Mouse (Mus musculus) left cerebral cortex, adult 11 months (tissue): ENCODE measurements around the gene Igflr1.

Source experiments
- DNase-seq: peaks from one replicate; pipeline ENCODE4 v3.0.0; 2022; ENCODE audit warnings: low spot score

Gene Igflr1

DNA sequence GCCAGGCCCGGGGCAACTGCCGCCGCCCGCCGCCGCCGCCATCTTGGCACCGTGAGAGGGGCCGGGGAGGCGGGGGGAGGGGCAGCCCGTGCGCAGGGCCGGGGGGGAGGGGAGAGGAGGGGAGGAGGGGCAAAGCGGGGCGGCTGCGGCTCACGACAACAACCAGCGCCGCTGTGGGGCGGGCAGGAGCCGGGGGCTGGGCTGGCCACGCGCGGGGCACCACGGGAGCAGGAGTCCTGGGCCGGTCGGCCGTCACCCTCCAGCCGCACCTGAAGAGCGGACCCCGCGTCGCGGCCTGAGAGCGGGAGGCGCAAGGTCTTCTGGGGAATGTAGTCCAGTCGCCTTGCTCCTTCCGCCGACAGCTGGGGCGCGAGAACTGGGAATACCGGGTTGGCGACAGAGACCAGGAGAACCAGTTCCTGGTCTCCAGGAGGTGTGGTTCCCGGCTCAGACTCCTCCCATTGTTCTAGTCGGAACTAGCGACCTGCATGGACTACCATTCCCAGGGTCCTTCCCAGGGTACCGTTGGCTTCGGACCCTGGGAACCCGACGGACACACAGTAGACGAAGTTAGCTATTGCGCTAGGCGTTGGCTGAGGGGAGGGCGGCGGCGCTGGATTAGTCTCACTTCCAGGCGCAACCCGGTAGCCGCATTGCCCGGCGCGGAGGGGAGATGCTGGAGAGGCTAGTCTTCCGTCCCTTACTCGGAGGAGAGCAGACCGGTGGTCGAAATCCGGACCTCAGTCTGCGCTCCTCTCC is 23.6 kb downstream of the Igflr1 start, which contains the start of gene Kmt2b:
Gene Kmt2b, minus strand, starts transcription at position 51 of the 759 bp plus-strand sequence.
- DNase-seq = peak; percentile 95

DNA sequence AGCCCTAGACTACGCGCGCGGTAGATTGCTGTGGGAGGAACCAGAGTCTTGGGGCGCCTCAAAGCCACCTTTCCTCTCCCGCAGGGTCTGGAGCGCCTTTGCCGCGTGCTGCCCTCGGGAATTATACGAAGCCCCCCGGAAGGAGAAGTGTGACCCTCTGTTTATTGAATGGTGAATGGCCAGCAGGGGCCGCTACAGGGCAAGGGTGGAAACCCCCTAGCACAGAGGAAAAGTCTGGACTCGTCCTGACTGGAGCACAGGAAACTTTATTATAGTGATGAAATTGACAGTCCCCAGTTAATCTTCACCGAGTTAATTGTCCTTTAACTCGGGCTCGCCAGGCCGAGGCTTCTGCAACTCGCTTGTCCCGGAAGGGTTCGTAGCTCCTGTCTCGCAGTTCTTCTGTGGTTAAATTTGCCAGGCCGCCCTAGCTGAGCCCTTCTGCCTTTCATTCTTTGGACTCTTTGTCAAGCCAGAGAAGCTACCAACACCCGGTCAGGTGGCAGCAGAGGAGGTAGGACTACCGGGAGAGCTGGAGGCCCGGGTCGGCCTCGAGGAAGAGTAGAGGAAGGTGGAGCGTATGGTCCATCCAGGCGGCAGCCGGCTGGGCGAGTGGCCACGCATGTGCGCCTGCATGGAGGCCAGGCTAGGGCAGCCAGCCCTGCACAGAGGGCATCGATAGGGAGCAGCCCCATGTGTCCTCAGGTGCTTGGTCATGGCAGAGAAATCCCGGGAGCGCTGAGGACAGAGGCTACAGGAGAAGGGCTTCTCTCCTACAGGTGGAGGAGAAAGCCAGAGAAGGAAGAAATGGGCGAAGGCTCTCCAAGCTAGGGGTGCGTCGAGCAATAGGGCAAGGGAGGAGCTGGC is 24.4 kb downstream of the Igflr1 start:
- DNase-seq = peak; percentile 55

DNA sequence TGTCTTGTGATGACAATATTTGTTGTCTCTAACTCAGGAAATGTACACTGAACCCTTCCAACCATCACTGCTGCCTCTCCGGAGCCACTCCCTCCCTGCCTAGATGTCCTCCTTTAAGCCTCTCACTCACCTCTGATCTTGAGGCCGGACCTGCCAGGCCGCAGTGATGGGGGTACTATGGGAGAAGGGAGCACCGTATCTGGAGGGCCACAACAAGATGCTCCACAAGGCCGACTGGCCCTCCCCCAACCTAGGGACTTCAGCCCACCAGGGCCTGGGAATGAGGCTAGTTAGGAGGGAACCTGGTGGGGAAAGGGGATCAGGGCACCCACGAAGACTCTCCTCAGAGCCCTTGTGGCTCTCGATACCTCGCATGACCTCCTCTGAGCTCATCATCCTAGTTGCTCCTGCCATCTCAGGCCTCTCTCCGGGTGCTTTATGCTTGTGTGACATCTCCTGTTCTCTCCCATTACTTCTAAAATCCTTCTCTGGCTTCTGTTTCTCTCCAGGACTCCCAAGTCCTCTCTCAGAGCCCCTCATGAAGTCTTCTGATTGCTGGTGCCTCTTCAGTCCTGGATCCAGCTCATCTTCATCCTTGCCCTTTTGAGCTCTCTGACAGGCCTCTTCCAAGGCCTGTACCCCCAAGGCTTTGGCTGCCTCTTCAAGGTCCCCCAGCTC is 25.8 kb downstream of the Igflr1 start:
- no peak for DNase-seq

DNA sequence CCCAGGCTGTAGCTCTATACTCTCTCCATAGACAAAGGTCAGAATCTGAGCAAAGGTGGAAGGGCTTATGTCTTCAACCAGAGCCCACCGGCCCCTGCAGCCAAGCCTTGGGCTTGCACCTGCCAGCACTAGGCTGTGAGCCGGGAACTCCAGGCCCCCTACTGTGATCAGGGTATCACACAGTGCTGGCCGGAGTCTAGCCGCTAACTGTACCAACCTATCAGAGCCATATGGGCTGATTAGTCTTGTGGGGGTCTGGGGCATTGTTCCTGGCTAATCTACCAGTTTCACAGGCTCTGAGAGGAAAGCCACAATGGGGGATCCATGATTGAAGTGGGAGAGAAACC is 26.4 kb downstream of the Igflr1 start:
- no peak for DNase-seq

DNA sequence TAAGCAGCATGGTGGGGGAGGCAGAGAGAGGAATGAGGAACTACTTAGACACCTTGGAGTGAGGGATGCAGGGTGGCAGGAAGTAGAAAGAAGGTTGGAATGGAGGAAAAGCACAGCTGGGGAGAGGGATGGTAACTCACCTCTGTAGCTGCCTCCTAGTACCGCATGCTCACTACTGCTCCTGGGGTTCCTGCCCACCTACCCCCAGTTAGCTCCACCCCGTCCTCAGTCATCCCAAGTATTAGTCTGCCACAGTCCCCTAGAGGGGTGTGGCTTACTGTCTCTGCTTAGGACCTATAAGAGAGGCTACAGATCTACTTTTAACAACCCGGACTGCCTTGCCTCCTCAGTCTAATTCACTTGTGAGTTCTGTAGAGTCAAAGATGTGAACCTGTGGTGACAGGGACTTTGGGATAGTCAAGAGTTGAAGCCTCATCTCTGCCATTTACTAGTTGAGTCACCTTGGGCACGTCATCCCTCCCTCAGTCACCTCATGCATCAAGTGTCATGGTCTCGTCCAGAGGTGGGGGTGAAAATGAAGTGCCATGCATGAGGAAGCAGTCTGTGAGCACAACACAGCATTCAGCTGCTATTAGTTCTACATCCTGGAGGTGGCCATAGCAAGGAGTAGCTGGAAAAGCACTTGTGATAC is 27.7 kb downstream of the Igflr1 start:
- DNase-seq = no peak

DNA sequence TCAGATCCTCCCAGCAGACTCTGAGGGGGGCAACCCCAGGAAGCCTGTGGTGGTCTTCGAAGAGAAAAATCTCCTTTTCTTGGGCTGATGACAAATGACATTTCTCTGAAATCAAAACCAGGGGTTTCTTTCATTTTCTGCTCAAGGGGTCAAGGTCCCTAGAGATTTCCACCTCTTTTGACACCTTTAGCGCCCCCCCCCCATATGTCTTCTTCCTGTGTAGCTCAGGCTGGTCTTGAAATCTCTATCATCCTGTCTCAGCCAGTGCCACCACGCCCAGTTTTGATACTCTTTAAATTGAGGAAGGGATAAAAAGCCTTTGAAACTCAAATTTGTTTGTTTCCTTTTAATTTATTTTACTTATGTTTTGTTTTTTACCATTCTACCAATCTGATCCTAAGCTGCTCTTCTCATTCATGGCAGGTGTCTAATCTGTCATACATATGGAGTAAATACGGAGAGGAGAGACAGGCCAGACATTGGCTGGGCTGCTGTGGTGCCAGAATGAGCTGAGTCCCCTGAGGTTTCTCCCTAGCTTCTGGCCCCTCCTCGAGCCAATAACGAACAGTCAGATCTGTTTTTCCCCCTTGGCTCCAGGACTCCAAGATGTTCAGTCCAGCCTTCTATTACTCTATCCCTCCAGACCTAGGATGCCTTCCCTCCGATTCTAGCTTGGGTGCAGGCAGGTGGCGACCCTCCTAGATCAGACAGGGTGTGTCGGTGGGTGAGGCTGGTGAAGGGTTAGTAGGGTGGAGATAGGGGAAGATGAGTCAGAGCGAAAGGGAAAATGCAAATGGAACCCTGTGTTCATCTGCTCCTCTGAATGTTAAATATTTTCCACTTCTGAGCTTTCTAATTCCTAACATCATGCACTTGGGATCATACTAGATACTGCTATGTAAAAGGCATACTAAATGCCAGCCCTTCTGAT is 28.6 kb downstream of the Igflr1 start:
- DNase-seq = no peak

DNA sequence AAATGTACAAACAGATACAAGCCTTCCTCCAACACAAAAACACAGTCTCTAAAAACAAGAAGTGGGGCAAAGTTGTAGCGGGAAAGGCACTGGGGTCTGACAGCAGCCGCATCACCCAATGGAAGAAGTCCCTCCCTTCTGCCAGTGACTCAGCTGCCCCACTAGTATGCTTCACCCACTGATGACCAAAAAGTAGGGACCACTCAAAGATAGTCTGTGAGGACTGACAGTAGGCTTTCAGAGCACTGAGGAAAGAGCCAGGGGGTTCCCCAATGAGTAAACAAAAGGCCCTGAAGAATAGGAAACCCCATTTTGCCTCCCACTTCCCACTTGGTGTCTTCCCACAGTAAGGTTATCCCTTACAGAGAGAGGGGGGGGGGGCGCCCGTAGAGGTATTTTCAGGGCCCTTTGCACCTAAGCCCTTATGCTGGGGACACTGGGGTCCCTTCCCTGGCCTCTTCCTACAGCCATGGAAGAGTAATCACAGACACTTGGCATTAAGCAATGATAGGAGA is 29.3 kb downstream of the Igflr1 start:
- DNase-seq = no peak

DNA sequence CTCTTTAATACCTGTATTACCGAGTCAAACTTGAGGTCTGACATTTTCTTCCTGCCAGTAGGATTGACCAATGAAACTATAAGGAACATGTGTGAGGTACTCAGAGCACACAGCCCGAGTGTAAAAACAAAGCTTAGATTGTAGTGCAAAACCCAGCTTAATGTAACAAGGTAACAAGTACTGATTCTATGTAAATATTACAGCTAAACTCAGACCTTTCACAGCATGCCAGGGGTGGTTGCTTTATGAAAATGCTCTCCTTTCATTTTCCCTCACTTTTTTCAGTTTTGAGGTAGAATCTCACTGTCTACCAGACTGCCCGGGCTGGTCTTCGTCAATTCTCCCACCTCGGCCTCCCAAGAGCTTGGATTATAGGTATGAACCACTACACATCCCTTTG is 30.9 kb downstream of the Igflr1 start:
- no peak for DNase-seq

DNA sequence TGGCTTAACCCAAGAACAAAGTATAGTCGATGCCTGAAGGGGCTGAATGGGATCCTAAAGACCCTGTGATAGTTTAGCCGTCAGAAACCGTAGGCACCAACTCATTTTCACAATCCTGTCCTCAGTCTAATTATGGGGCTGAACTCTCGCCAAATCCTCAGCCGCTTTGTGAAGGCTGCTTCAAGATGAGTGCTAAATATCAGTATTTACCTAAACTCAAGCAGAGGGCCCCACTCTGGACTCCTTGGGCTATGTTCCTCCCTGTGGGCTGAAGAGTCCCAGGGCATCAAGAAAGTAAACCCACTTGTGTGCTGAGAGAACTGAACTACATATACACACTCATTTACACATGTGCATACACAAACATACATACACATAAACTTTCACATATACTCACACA is 31.6 kb downstream of the Igflr1 start:
- DNase-seq = no peak

DNA sequence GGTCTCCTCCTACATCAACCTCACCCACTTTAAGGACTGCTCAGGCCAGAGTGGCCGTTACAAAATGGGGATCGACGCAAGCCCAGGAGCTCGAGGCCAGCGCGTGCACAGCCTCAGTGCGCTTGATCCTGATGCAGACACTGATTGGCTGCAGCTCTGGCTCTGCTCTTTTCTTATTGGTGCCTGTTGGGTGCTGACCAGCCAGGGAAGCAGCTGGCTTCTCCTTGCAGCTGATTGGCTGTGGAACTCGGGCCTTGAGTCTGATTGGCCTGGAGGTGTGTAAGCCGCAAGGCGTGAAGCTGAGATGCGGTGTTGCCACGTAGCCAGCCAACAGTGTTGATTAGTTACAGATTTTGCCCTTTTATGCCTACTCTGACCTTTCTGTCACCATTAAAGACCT is 33.6 kb downstream of the Igflr1 start, which contains the start of gene Zbtb32:
Gene Zbtb32, minus strand, starts transcription at position 124 of the 400 bp plus-strand sequence.
- DNase-seq = no peak

DNA sequence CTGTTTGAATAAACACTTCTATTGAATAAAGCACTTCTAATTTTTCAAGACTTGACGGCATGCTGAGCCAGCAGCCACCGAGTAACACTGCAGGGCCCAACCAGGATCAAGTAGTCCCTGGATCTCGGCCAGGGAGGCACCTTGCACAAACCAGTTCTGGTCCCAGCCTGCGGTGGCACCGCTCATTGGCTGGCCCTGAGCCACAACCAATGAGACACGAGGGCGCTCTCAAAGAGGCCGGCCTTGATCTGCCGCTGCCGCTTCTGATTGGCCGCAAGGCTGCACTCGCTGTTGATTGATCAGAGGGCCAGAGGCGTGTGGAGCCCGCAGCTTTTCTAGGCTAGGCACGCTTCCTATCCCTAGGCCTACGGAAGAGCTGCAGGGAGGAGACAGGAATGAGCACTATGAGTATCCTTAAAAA is 34.7 kb downstream of the Igflr1 start:
- DNase-seq = peak; percentile 87

DNA sequence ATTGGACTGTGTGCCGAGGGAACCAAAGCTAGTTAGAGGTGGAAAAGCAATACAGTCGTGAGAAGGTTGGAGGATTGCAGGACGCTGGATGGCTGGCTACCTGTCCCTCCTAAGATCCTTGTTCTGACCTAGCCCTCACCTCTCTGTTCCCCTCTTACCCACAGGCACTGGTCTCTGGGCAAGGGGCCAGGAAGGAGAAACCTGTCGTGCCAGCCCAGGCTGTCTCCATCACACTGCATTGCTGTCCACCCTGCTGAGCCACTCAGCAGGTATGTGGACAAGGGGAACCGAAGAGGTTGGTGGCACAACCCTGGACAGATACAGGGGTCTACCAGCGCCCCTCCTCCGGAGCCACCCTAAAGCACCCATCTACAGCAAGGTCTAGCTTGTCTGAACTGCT is 35.4 kb downstream of the Igflr1 start:
- DNase-seq = no peak

DNA sequence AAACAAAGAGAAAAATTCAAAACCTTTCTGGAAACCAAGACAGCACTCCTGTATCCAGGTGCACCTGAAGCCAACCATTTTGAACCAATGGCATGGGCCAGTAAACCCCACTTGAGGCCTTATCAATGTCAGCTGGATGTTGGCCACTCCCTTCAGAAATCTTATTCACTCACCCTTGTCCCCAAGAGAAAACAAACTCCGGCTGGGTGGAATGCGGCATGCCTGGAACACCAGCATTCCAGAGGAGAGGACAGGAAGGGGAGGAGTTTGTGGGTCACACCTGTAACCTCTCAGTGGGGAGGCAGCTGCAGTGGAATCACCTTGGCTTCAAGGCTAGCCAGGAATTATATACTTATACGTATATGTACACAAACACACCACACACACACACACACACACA is 37.4 kb downstream of the Igflr1 start:
- no peak for DNase-seq

DNA sequence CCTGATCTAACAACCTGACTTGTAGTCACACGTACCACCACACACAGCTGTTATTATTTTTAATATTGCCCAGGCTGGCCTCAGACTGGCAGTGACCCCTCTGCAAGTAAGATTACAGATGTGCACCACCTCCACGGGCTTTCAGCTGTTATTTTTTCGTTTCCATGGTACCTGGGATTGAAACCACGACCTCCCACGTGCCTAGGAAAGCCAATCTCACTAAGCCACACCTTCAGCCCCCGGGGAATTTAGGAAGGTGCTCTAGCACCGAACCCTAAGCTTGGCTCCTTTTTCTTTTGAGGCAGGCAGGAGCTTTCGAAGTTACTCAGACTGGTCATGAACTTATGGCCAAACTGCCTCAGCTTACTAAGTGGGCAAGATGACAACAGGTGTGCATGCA is 39.2 kb downstream of the Igflr1 start:
- DNase-seq = no peak

DNA sequence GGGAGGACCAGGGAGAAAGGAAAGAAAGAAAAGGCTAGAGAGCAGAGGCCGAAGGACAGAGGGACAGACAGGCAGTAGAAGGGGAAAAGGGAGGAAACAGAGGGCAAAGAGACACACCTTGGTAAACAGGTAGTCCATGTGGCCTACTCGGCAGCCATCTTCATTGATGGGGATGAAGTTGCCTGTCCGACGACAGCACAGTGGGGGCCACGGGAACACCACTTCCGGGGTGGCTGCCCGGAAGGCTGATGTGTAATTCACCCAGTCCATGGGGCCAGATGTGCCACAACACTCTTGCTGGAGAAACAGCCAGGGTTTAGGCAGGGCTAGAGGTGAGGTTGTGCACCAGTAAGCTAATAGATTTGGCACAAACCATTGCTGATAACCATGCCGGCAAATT is 39.7 kb downstream of the Igflr1 start:
- DNase-seq = no peak

DNA sequence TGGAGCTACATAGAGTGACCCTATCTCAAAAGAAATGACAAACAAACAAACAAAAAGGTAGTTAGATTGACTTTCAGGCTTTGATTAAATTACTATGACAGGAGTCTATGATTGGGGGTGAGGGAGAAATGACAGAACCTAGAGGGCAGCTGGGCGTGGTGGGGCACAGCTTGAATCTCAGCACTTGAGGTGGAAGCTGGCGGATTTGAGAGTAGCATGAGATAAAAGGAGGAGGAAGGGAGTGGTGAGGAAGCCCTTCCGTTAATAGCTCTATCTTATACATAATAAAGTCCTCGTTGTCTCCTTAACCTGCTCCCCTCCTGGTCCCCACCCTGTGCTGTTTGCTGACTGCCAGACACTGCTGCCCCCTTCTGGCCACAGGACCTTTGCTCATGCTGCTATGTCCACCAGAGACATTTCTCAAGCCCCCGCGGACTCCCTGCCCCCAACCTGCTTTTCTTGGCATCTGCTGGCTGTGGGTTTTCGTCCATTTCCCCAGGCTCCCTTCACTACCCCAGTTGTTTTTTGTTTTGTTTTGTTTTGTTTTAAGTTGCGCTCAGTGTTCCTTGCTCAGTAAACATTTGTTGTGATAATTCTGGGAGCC is 42.6 kb downstream of the Igflr1 start:
- DNase-seq = no peak

DNA sequence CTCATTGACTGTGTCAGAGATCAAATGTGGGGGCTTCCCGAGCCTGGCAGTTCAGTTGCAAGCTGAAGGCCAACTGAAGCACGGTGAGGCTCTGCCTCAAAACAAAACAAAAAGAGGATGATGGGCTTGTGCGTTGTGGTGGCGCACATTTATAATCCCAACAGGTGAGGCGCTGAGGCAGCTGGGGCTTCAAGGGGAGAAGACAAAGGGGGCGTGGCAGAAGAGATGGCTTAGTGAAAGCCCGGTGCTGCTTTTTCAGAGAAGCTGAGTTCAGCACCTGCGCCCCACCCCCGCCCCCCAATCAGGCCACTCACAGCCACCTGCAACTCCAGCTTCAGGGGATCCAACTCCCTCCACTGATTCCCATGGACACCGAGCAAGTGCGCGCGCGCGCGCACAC is 43.2 kb downstream of the Igflr1 start:
- no peak for DNase-seq

DNA sequence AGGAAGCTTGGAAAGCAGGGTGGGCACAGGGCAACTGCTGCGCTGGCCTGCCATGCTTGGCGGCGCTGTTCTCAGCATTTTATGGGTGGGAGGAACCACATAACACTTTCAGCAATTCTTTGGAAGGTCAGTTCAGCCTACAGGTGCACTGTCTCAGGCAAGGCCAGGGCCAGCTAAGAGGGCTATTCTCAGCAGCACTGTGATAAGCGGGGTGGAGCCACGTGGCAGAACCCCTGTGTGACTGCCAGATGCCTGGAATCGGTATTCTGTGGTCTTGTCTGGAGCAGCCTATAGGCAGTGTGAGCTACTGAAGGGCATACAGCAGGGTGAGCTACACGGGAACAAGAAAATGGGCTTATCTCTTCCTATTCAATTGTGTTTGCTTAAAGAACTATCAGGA is 44.8 kb downstream of the Igflr1 start:
- DNase-seq = no peak

DNA sequence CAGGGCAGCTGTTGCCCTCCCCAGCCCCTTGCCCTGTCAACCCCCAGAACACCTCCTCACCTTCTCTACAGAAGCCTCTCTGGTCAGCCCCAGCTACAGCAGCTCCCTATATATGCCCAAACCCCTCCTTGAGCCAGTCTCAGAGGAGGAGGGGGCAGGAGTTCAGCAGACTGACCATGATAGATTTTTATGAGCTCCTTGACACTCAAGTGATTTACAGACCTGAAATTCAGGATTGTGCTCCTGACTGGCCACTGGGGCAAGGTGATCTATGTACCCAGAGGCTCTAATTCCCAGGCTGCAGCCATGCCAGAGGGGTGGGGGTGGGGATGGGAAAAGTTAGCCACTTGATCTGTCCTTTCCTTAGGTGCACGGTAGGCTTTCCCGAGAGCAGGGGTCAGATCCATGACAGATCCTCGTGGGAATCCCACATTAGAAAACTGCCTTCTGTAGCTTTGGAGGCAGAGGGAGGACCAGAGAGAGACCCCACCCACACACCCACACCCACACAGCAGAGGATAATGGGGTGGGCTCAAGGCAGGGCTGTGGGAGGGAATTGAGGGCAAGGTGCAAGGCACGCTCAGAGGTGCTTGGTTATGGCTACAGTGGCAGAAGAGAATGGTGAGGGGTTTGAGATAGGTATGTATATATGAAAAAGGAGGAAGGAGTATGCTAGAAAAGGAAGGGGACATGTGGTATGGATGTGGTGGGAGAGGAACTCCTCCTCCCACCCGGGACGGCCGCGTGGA is 47.6 kb downstream of the Igflr1 start, which contains the start of gene Upk1a:
Gene Upk1a, minus strand, starts transcription at position 194 of the 749 bp plus-strand sequence.
- no peak for DNase-seq
